Mouse (Mus musculus) layer of hippocampus, adult 8-10 months (tissue): Measurements from ENCODE around the gene Rfc5. TPM values are rescaled to one million over a fixed set of nuclear protein-coding genes. Genes with fewer than 3 reads are reported as not detected.

Experiments used
- DNase-seq, 2 experiments: peaks; one replicate each; pipeline ENCODE4 v3.0.0; 2022; ENCODE audit warnings: low spot score in 2 of 2
- total RNA-seq, 4 experiments: library from RNA; stranded (reverse); gene quantifications; 2 replicates each; pipeline ENCODE4 v1.2.4; 2022

The Rfc5 gene
- total RNA-seq, 4 experiments from 2014 or later = 12.2 to 18.4 (median 16.2) TPM

GRCm38 (mm10) chr5:117376331-117376761 is 12.5 kb downstream of the Rfc5 start:
- peak in 1 of 2 experiments; percentile 34 for DNase-seq

GRCm38 (mm10) chr5:117374372-117375049 is 14.3 kb downstream of the Rfc5 start:
- DNase-seq = no peak

- DNase-seq = no peak
Measured at GRCm38 (mm10) chr5:117373418-117373817, 15.4 kb downstream of the Rfc5 start.

- no peak for DNase-seq
Measured at GRCm38 (mm10) chr5:117370592-117370991, 18.3 kb downstream of the Rfc5 start.

GRCm38 (mm10) chr5:117367206-117367605 is 21.6 kb downstream of the Rfc5 start:
- no peak for DNase-seq

GRCm38 (mm10) chr5:117365904-117366561 is 22.8 kb downstream of the Rfc5 start:
- no peak for DNase-seq

GRCm38 (mm10) chr5:117364821-117365220 is 24.0 kb downstream of the Rfc5 start:
- DNase-seq = no peak

GRCm38 (mm10) chr5:117363066-117363782 is 25.6 kb downstream of the Rfc5 start:
- DNase-seq = no peak

- no peak for DNase-seq
Measured at GRCm38 (mm10) chr5:117361590-117361989, 27.3 kb downstream of the Rfc5 start.

GRCm38 (mm10) chr5:117360631-117361541 is 28.0 kb downstream of the Rfc5 start:
- no peak for DNase-seq

GRCm38 (mm10) chr5:117360228-117360515 is 28.7 kb downstream of the Rfc5 start:
- DNase-seq = no peak

GRCm38 (mm10) chr5:117359497-117360227 is 29.2 kb downstream of the Rfc5 start:
- no peak for DNase-seq

- DNase-seq = peak; percentile 63 to 74
Measured at GRCm38 (mm10) chr5:117358725-117359124, 30.1 kb downstream of the Rfc5 start.

GRCm38 (mm10) chr5:117358248-117358630 is 30.6 kb downstream of the Rfc5 start:
- DNase-seq = no peak

GRCm38 (mm10) chr5:117357478-117358247 is 31.2 kb downstream of the Rfc5 start:
- DNase-seq = no peak

- peak in 1 of 2 experiments; percentile 57 for DNase-seq
Measured at GRCm38 (mm10) chr5:117357129-117357477, 31.7 kb downstream of the Rfc5 start, which contains the start of gene Wsb2. Gene Wsb2, plus strand, starts transcription at chr5:117357304.

GRCm38 (mm10) chr5:117356365-117357128 is 32.3 kb downstream of the Rfc5 start:
- DNase-seq = no peak

GRCm38 (mm10) chr5:117355648-117356303 is 33.1 kb downstream of the Rfc5 start:
- DNase-seq = no peak

GRCm38 (mm10) chr5:117354121-117354520 is 34.7 kb downstream of the Rfc5 start:
- DNase-seq = no peak
